Mouse (Mus musculus) spleen, adult 12 weeks (tissue): ENCODE results near the gene Notch3.
"Not testable (repeated sequence)": the region's sequence is repeated elsewhere in the genome, so short reads cannot be mapped to it uniquely, and the experiment has no call there.

Experiments used
- DNase-seq: peaks from one replicate; pipeline ENCODE4 v3.0.0; 2022; ENCODE audit warnings: low spot score

Notch3 gene

GRCm38 (mm10) chr17:32166687-32167086 is at the start of gene Notch3:
Gene Notch3 (minus strand): TSS chr17:32166852.
- no peak for DNase-seq

DNA sequence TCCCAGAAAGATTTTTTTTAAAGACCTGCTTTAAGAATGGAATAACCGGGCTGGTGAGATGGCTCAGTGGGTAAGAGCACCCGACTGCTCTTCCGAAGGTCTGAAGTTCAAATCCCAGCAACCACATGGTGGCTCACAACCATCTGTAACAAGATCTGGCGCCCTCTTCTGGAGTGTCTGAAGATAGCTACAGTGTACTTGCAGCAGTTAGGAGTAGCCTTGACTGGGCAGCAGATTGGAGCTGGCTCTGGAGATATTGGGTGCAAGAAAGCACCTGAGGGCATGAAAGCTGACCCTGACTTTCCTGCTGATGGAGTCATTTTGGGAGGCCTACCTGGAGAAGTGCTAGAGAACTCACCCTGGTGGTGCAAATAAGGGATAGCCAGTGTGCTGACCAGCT is 48.9 kb upstream of the Notch3 start:
- not testable (repeated sequence) for DNase-seq

DNA sequence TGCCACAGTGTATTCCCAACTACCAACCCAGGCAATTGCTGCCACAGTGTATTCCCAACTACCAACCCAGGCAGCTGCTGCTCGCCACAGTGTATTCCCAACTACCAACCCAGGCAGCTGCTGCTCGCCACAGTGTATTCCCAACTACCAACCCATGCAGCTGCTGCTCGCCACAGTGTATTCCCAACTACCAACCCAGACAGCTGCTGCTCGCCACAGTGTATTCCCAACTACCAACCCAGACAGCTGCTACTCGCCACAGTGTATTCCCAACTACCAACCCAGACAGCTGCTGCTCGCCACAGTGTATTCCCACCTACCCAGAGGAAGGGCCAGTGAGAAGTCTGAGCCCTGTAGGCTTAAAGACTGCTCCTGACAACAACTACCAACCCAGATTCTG is 44.9 kb upstream of the Notch3 start:
- not testable (repeated sequence) for DNase-seq

DNA sequence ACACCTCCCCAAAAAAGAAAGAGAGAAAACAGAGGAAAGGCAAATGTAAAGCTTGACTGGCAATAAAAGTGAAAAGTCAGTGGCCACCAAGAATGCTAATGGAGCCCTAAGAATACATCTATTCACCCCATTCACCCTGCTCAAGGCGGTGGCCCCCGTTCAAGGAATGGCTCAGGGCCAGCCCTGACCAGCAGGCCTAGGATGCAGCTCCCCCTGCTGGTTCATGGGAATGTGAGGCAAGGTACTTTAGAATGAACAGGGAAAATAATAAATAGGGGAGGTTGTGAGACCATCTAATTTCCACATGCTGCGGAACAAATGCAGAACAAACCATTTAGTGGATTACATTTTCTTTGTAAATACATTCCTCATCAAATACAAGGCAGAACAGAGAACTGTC is 43.1 kb upstream of the Notch3 start:
- no peak for DNase-seq

DNA sequence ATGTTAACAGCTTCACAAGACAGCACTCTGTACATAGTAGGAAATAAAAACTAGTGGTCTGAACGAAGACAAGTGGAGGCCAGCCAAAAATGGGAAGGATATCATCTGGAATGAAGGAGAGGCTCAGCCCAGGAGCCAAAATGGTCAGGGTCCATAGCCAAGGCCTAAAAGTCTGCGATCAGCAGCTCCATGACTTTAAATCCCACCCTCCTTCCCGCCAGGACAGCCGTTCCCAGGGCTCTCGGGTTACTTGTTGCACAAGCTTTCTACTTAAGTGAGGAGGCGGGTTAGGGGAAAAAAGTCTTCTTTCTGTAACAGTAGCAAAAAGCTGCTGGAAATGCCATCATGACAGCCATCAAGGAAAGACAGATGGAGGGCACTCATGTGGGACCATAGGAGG is 42.5 kb upstream of the Notch3 start:
- DNase-seq = no peak

DNA sequence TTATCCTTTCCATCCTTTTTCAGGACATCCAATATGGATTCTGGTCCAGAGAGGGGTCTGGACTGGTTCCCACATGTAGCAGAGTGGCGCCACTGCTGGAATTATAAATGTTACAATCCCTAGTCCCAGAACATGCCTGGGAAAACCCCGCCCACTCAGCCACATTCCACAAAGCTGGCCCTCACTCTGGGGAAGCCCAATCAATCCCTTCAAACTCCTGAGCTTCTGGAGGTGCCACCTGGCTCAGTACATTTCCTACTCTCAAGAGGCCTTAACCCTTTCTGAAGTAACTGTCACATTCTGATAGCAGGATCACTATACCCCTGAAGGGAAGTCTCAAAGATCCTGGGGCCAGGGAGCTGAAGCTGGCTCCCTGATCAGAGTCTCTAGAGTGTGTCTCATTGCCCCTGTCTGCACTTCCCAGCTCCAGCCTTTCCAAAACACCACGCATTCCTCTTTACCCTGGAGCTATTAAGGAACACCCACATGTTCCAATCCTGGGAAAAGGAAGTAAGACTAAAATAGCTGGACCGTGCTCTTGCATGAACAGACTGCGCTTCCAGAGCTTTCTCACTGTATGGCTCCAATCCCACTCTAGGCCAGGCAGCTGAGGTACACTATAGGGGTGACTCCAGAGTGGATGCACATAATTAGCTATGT is 41.1 kb upstream of the Notch3 start:
- no peak for DNase-seq

GRCm38 (mm10) chr17:32205345-32205744 is 38.7 kb upstream of the Notch3 start:
- DNase-seq = no peak

DNA sequence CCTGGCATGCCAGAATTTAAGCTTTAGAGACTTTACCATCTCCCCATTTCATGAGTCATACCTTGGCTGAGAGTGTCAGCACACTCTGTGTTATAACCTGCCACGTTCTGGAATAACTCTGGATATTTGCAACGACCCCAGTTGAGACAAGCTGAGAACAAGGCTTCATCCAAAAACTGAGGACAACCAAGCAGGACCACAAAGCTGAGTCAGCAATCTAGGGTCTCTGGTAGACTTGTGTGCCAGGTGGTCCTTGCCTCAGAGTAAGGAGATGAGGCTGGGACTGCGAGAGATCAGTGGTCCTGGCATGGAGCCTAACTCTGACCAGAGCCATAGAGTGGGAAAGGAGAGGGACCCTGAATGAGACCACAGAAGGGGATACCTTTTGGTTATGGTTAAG is 36.3 kb upstream of the Notch3 start:
- DNase-seq = no peak

DNA sequence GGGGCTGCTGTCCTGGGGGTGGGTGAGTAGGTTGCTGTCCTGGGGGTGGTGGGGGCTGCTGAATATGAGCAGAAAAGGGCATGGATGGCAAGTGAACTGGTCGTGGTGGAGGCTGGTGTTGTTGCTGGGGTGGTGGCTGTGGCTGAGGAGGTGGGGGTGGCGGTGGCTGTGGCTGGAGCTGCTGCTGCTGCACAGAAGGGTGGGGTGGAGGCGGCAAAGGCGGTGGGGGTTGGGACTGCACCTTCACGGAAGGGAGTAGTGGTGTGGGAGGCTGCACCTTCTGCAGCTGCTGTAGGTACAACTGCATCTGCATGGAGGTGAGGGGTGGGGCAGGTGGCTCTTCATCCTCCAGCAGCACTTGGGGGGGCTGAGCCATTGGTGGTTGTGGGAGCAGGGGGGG is 34.4 kb upstream of the Notch3 start:
- no peak for DNase-seq

GRCm38 (mm10) chr17:32199796-32200195 is 33.1 kb upstream of the Notch3 start:
- DNase-seq = no peak

- DNase-seq = no peak
Observed at GRCm38 (mm10) chr17:32197156-32197555, 30.5 kb upstream of the Notch3 start.

GRCm38 (mm10) chr17:32195725-32196124 is 29.1 kb upstream of the Notch3 start:
- no peak for DNase-seq

DNA sequence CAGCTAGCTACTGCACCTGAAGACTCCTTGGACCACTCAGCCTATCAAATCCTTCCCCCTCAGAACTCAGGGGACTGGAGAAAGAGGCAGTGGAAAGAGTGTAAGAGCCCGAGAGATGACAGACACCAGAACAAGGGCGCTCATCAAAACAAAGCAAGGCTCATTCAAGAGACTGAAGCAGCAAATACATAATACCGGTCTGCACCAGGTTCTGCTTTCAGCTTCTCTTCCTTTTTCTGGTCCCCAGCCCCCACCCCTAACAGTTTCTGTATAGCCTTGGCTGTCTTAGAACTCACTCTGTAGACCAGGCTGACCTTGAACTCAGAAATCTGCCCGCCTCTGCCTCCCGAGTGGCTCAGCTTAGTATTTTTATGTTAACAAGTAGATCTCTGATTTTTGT is 26.4 kb upstream of the Notch3 start:
- no peak for DNase-seq

DNA sequence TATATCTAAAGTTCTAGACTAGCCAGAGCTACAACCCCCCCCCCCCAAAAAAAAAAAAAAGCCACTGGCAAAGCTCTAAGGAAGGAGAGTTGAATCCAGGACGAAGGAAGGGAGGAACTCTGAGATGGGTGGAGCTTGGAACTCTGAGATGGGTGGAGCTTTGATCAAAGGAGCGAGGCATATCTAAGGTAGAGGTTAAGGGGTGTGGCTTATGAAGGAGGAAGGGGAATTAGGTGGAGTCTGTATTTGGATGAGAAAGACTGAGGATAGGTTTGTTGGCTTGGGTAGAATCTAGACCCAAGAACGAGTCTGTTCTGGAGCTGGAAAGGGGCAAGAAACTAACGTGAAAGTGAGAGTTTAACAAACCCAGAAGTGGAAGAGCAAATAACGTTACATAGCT is 23.2 kb upstream of the Notch3 start:
- no peak for DNase-seq

DNA sequence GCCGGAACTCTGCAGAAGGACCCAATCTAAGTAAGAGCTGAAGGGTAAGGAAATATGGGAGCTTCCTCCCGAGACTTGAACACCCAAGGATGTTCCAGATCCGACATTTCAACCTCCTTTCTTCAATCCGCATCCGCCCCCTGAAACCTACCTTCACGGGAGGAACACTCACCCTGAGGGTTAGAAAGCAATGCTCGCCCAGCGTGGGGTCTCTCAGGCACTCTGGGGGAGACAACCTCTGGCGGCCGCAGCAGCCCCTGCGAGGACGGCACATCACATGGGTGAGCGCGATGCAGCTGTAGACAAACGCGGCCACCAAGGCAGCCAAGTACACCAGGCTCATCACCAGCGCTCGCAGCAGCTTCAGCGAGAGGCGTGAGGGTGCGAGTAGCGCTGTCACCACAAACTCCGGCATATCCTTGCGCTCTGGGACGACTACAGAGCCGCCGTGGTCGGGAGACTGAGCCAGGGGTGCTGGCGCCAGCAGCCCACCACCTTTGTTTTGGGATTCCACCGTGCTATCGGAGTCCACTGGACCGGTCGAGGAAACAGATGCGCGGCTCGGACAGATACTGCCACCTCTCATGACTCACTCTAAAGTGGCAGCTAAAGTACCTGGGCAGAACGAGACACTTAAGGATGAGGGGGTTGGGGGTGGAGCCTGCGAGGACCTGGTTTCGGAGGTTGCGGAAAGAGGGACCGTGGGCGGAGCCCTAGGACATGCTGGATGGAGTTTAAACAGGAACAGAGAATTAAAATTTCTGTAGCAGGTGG is 22.4 kb upstream of the Notch3 start, which contains the start of gene Ephx3:
Gene Ephx3, minus strand, starts transcription at position 687 of the 774 bp plus-strand sequence.
- no peak for DNase-seq

- DNase-seq = no peak
Observed at GRCm38 (mm10) chr17:32183017-32183416, 16.4 kb upstream of the Notch3 start.

DNA sequence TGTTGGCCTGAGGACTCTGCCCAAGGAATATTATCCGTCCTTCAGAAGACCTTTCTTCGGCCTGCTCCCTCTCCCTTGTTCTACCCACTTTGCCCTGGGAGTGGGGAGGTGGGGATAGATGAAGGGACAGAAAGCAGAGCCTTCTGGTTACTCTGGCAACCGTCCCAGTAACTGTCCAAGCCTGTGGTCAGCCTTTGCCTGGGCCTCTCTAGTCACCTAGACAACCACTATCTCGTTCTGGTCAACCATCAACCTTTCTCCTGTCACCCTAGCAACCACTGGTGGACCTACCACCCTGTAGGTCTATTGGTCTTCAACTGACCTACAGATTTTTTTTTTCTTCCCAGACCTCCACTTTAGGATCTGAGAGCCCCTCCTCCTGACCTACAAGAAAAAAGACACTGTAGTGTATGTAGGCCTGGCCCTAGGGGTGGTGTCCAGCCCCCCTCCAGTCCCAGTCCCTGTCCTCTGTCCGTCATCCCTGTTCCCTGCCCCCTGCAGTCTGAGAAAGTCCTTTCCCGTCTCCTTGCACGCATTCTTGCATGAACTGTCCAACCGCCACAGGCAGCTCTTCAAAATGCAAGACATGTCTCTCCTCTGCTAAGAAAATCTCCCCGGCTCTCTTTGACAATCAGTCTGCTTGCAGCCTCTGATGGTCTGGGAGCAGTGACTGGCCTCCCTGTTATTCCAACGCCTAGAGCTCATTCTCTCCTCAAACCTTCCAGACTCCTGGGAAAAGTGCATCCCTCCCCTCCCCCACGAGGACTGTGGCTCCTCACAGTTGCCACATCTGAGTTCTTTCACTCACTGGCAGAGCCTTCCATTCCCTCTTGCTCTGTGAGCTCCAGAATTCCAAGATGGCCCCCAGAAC is 13.2 kb upstream of the Notch3 start:
- DNase-seq = no peak

- no peak for DNase-seq
Observed at GRCm38 (mm10) chr17:32176919-32177318, 10.3 kb upstream of the Notch3 start.

GRCm38 (mm10) chr17:32173166-32173565 is 6.5 kb upstream of the Notch3 start:
- no peak for DNase-seq

DNA sequence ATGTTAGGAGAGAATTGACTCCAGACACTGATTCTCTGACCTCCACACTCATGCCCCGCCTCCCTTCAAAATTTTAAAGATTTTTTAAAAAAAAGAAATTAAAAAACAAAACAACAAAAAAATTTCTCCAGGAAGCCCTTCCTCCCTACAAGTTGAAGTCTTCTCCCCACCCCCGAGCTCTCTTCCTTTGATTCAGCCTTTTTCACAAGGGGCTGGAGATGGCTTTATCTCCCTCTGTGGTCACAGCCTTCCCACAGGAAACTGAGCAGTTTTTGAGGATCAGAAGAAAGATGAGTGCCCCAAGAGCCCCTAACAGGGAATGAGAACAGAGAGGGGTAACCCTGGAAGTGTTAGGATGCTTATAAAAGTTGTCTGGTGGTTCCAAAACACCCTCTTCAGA is 5.8 kb upstream of the Notch3 start:
- no peak for DNase-seq

DNA sequence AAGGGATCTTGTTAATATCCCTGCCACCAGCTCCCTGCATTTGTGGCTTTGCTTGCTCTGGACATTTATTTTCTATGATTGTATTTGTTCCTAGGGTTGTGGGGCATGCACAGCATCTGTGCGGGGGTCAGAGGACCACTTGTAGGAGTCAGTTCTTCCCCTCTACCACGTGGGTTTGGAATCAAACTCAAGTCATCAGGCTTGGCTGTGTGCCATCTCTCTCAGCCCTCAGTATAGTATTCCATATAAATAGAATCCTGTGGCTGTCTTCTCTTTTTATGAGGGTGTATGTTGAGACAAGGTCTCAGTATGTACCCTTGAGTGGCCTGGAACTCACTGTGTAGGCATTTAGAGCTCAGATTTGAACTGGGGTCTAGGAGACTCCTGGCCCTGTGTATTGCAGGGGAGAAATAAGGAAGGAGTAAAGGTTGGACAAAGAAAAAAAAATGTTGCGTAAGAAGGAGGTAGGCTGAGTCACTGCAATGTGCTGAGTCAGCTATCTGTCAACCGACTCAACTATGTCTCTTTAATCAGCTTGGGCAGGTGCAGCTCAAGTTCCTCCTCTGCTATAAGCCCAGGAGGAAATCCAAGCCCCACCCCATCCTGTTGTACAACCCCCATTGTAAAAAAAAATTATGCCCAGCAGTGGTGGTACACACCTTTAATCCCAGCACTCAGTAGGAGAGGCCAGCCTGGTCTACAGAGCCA is 3.0 kb upstream of the Notch3 start:
- DNase-seq = no peak
